Mouse (Mus musculus) thymus, postnatal 25 days (tissue): ENCODE data around the gene Cbs.
"Not testable (repeated sequence)": the region's sequence is repeated elsewhere in the genome, so short reads cannot be mapped to it uniquely, and the experiment has no call there.

Experiments used
- DNase-seq: peaks from one replicate; pipeline ENCODE4 v3.0.0; 2022

Gene Cbs

GRCm38 (mm10) chr17:31642331-31642730 is 5.3 kb upstream of the Cbs start:
- no peak for DNase-seq

GRCm38 (mm10) chr17:31639651-31640050 is 2.6 kb upstream of the Cbs start:
- no peak for DNase-seq

GRCm38 (mm10) chr17:31637866-31638570 is 980 bp upstream of the Cbs start:
- no peak for DNase-seq

DNA sequence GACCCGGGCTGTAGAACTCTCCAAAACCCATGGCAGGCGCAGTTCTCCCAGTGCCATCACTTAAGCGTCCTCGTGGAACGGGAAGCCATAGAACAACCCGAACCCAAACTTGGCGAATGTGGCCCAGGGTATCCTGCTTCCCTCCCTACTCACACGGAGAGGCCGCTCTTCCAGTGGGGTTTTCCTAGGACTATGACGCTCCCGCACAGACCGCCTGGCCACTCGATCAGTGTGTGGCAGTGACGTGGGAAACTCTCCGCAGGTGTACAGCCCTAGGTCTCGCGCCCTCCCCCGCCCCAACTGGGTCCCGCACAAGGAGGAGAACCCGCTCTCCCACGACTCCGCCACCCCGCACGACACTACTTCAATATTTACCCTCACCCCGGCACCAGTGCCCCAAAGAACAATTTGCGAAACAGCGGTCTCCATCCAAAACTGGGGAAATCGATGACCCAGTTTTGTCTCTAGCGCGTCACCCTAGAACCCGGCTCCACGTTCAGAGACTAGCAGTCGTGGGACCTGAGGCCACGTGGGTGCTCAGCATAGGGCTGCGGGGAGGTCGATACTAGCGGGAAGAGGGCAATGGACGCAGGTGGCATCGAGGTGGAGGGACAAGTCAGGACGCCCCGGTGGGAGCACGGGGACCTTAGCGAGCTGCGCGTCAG is 629 bp downstream of the Cbs start:
- no peak for DNase-seq

GRCm38 (mm10) chr17:31635781-31636180 is 1.3 kb downstream of the Cbs start:
- DNase-seq: no peak

DNA sequence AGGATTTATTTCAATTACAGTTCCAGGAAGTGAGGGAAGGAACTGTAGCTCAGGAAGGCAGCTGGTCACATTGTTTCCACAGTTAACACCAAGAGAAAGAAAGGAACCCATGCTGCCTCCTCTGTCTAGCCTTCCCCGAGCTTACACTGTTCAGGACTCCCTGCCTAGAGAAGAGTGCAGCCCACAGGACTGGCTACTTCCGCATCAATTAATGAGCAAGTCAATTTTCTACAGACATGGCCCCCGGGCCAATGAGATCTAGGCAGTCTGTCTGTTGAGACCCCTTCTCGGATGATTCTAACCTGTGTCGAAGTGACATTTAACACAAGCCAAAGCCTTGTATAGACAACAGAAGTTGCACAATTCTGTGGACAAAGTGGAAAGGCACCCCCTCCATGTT is 2.1 kb downstream of the Cbs start:
- DNase-seq: no peak

DNA sequence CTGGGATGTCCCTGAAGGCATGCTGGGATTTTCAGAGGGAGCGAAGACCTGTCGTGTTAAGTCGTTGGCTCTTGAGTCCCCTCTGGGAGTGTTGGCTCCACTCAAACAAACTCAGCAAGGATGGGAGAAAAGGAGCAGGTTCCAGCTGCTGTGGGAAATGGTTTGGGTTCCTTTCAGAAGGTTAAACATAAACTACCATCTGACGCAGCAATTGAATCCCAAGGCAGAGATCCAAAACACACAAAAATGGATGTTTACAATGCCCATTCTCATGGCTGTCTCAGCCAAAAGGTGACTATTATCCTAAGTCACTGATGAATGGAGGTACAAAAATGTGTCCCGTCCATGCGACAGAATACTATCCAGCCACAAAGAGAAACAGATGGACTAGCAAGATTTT is 4.0 kb downstream of the Cbs start:
- no peak for DNase-seq

GRCm38 (mm10) chr17:31631081-31631800 is 5.8 kb downstream of the Cbs start:
- DNase-seq: no peak

- DNase-seq: no peak
Measured at GRCm38 (mm10) chr17:31627961-31628360, 9.1 kb downstream of the Cbs start.

- DNase-seq: no peak
Measured at GRCm38 (mm10) chr17:31623101-31623500, 13.9 kb downstream of the Cbs start.

DNA sequence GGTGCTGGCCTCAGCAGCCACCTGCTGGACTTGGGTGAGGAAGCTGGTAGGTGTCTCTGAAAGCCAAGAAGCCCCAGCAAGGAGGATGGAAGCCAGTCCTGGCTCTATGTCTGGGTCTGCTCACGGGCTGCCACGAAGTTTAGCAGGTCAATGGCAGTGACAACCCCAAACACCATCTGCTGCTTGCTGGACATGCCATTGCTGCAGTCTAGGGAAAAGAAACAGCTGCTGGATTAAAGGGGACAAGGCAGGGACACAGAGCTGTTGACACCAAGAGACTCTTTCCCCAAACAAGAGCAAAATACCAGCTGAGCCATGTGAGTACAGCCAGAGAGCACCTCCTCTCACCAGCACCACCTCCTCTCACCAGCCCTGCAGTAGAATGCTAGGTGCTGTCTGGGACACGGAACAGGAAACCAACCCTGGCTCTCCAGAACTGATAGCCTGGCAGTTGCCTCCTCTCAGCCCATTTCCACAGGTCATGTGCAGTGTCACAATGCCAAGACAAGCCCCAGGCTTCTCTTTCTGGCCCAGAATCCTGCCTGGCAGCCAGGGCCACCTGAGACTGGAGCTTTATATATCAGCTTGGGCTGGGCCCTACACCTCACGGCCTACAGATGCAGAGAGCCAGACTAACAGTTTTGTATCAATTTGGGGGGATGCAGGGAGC is 23.8 kb downstream of the Cbs start:
- DNase-seq: no peak

GRCm38 (mm10) chr17:31609895-31610294 is 27.1 kb downstream of the Cbs start:
- DNase-seq: no peak

DNA sequence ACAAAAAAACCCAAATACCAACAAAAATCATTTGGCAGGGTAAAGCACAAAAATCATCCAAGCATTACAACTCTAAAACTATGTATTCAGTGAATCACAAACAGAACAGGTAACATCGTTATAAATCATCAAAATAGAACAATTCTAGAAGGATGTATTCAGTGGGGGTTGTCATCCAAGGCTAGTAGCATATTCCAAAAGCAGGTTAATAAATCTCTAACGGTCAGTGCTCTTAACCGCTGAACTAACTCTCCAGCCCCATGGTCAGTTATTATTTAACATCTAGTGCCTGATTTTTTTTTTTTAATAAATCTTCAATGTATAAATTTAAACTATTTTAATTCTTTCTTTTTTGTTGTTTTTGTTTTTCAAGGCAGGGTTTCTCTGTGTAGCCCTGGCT is 27.9 kb downstream of the Cbs start:
- DNase-seq: not testable (repeated sequence)

GRCm38 (mm10) chr17:31607256-31607951 is 29.6 kb downstream of the Cbs start:
- no peak for DNase-seq

- DNase-seq: no peak
Measured at GRCm38 (mm10) chr17:31606424-31606823, 30.6 kb downstream of the Cbs start.

DNA sequence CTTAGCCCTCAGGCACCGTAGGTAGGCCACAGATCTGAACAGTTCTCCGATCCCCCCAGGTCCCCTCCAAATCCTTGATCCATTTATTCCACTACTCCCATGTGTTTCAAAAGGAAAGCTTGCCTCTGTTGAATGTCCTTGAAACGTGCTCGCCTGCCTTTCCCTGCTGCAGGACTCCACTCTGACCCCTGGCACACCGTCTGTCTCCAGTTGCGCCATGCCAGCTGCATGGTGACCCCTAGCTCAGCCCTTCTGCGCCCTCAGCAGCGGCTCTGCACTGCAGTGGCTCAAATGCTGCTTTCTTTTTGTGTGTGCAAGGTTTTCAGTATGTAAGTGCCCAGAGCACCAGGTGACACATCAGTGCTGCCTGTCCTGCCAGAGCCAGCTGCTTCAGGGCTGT is 38.4 kb downstream of the Cbs start:
- no peak for DNase-seq

DNA sequence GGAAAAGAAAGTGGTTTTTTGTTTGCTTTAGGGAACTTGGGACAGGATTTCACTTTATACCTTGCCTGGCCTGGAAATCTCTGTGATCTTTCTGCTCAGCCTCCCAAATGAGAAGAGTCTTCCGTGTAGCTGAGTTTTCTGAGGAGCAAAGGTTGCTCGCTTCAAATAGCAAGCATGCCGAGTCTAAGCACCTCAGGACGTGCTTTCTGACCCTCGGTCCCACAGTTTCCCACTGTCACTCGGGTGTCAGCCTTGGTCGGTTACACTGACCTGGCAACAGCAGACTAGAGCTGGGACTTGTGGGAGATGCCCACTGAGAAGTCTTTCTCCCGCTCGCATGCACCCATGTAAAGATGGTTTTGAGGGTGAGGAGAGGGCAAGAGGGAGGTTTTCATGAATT is 39.1 kb downstream of the Cbs start:
- no peak for DNase-seq

- no peak for DNase-seq
Measured at GRCm38 (mm10) chr17:31595077-31595476, 42.0 kb downstream of the Cbs start.

GRCm38 (mm10) chr17:31594590-31594989 is 42.4 kb downstream of the Cbs start:
- DNase-seq: no peak

DNA sequence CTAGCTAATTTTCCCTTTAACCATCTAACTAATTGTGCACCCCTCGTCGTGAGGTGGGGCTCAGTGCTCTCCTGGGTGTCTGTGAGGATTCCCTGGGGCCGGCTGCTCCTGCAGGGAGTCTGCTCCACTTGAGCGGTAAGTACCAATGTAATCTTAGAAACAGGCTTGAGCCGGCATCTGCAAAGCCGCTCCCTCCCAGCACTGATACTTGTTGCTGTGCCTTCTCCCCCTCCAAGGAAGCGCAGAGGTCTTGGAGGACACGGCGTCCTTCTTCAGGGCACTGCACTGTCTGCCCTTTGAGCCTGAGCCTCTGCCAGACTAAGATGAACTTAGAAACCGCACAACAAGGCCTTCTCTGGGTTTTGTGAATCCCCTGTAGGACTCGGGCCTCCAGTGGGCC is 46.2 kb downstream of the Cbs start:
- no peak for DNase-seq

GRCm38 (mm10) chr17:31588726-31589125 is 48.3 kb downstream of the Cbs start:
- no peak for DNase-seq

DNA sequence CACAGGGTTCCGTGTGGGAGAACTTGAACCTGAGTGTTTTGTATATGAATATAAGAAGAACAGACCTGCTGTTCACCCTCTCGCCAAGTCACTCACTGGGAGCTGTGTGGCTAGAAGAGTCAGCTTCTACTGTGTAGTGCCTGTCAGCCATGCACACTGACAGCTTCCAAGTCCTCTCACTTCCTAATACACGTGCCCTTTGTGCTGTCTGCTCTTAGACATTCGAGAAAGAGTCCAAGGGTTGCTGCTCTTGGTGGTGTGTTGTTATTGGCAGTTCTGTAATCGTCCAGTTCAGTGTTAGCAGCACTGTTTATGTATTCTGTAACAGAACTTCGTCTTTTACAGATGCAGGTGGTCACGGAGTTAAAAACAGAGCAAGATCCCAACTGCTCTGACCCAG is 48.9 kb downstream of the Cbs start:
- DNase-seq: no peak

GRCm38 (mm10) chr17:31583781-31584180 is 53.3 kb downstream of the Cbs start:
- DNase-seq: no peak
